Mouse (Mus musculus) gastrocnemius, postnatal 10 days (tissue): ENCODE data around the gene Cbll1. TPM values are rescaled to one million over a fixed set of nuclear protein-coding genes. Genes with fewer than 3 reads are reported as not detected.
"Not testable (repeated sequence)": the region's sequence is repeated elsewhere in the genome, so short reads cannot be mapped to it uniquely, and the experiment has no call there.

ENCODE experiments used
- DNase-seq: peaks from one replicate; pipeline ENCODE4 v3.0.0; 2021; ENCODE audit warnings: mixed read lengths
- total RNA-seq, 2 experiments: library from RNA; stranded (reverse); gene quantifications; 2 replicates each; pipeline ENCODE4 v1.2.3; 2021

The Cbll1 gene
- total RNA-seq, 2 experiments from 2014 or later, result 8.6 to 9.5 TPM

- DNase-seq, result no peak
These were observed 780 bp upstream of the Cbll1 start for GRCm38 (mm10) chr12:31500196-31500595.

- no peak for DNase-seq
These were observed 491 bp downstream of the Cbll1 start for GRCm38 (mm10) chr12:31498936-31499313.

- DNase-seq, result peak; percentile 28
These were observed 13.0 kb downstream of the Cbll1 start for GRCm38 (mm10) chr12:31486431-31486830.

GRCm38 (mm10) chr12:31478182-31478581 is 21.2 kb downstream of the Cbll1 start:
- DNase-seq, result not testable (repeated sequence)

- DNase-seq, result no peak
These were observed 36.8 kb downstream of the Cbll1 start for GRCm38 (mm10) chr12:31462615-31463014.

- DNase-seq, result no peak
These were observed 38.0 kb downstream of the Cbll1 start for GRCm38 (mm10) chr12:31461371-31461770.

- not testable (repeated sequence) for DNase-seq
These were observed 39.1 kb downstream of the Cbll1 start for GRCm38 (mm10) chr12:31460270-31460669.

GRCm38 (mm10) chr12:31458474-31458873 is 40.9 kb downstream of the Cbll1 start:
- DNase-seq, result no peak

- no peak for DNase-seq
These were observed 43.1 kb downstream of the Cbll1 start for GRCm38 (mm10) chr12:31456271-31456670.

- DNase-seq, result no peak
These were observed 50.1 kb downstream of the Cbll1 start for GRCm38 (mm10) chr12:31449341-31449740.

- no peak for DNase-seq
These were observed 54.6 kb downstream of the Cbll1 start for GRCm38 (mm10) chr12:31444827-31445226.

- DNase-seq, result no peak
These were observed 55.3 kb downstream of the Cbll1 start for GRCm38 (mm10) chr12:31444131-31444546.

- DNase-seq, result no peak
These were observed 59.8 kb downstream of the Cbll1 start for GRCm38 (mm10) chr12:31439612-31440011.

- no peak for DNase-seq
These were observed 61.6 kb downstream of the Cbll1 start for GRCm38 (mm10) chr12:31437791-31438190.

Other genes with a start within 250 kb of the Cbll1 start
- 100 to 1,000 TPM; 155 to 176 TPM for gene Lamb1, start 234.4 kb downstream of the Cbll1 start, total RNA-seq
- 100 to 1,000 TPM; 175 to 214 TPM for gene Dld, start 148.2 kb downstream of the Cbll1 start, total RNA-seq
- not detected for gene Slc26a3, start 108.7 kb downstream of the Cbll1 start, total RNA-seq
- under 1 TPM in 1 of 2 experiments, not detected in 1; 0.09 TPM for gene Slc26a4, start 60.4 kb upstream of the Cbll1 start, total RNA-seq
- gene Bcap29, start 135.0 kb upstream of the Cbll1 start, total RNA-seq, result 10 to 100 TPM; 22.0 to 23.9 TPM
- 1 to 10 TPM; 4.7 to 5.6 TPM for gene Dus4l, start 155.2 kb upstream of the Cbll1 start, total RNA-seq
- 10 to 100 TPM; 24.9 to 26.4 TPM for gene Cog5, start 155.3 kb upstream of the Cbll1 start, total RNA-seq
- not detected for gene Gpr22, start 214.3 kb upstream of the Cbll1 start, total RNA-seq